In the genomic region with DNA sequence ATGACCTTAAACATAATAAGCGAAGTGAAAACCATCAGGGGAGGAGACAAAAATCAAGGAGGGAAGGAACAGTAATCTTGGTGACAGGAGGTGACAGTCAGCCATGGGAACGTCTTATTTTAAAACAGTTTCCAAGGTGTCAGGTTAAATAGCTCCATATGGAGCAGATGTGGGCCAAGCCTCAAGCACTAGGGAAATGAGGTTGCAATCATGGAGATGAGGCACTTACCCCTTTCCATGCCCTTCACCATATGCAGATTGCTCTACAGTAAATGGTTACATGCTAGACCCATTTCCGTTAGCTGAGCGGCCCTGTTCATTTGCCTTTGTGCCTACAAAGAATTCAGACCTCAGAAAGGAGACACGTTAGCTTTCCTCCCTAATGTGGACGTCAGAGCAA, we compare ENCODE assay signal across 18 mouse cellular contexts.
DNase-seq lines count a peak whose midpoint lies in the region; ATAC-seq lines count a peak whose summit lies in the region.
"Had no signal": no experiment of that assay in that cellular context is flagged by ENCODE, and none has a peak within 500 bp of the region (broad histone marks: within the 10 kb centered on the region; RNA-seq: fewer than 3 reads in every experiment).

No protein-coding gene starts in this region.

- no peaks in the 10 kb centered on the region for H3K9me3 ChIP-seq in forebrain, embryonic 14.5 days (replicated peaks; ENCODE audit: control insufficient read depth, low read length)
- H3K9me3 ChIP-seq in forebrain, embryonic 10.5 days = no peaks in the 10 kb centered on the region
- no peaks in the 10 kb centered on the region for H3K9me3 ChIP-seq in embryonic facial prominence, embryonic 10.5 days
- no peaks in the 10 kb centered on the region for H3K9me3 ChIP-seq in kidney, embryonic 14.5 days (ENCODE audit: control insufficient read depth, low read length)
- H3K9me3 ChIP-seq: heart, embryonic 13.5 days had no signal

- H3K36me3 ChIP-seq in forebrain, embryonic 14.5 days (ENCODE audit: control insufficient read depth, insufficient read depth, low read length) = no peaks in the 10 kb centered on the region
- no peaks in the 10 kb centered on the region for H3K36me3 ChIP-seq in forebrain, embryonic 10.5 days (replicated peaks)
- H3K36me3 ChIP-seq in embryonic facial prominence, embryonic 10.5 days (replicated peaks) = no peaks in the 10 kb centered on the region
- H3K36me3 ChIP-seq in kidney, embryonic 14.5 days (ENCODE audit: control insufficient read depth, insufficient read depth, low read length) = no peaks in the 10 kb centered on the region
- H3K36me3 ChIP-seq: heart, embryonic 13.5 days had no signal

- no peaks in the 10 kb centered on the region for H3K27me3 ChIP-seq in forebrain, embryonic 14.5 days (replicated peaks; ENCODE audit: control insufficient read depth, insufficient read depth, low read length)
- no peaks in the 10 kb centered on the region for H3K27me3 ChIP-seq in forebrain, embryonic 10.5 days (ENCODE audit: poor library complexity, severe bottlenecking)
- no peaks in the 10 kb centered on the region for H3K27me3 ChIP-seq in embryonic facial prominence, embryonic 10.5 days (replicated peaks; ENCODE audit: low read depth, poor library complexity, severe bottlenecking)
- no peaks in the 10 kb centered on the region for H3K27me3 ChIP-seq in kidney, embryonic 14.5 days (ENCODE audit: control insufficient read depth, insufficient read depth, low read length)
- H3K27me3 ChIP-seq: heart, embryonic 13.5 days had no signal

- no peak overlapping the region for H3K9ac ChIP-seq in forebrain, embryonic 14.5 days (ENCODE audit: low read length)
- no peak overlapping the region for H3K9ac ChIP-seq in kidney, embryonic 14.5 days (ENCODE audit: low read depth, low read length)
- H3K9ac ChIP-seq: heart, embryonic 13.5 days had no signal

- 57% methylated on average over 6 of the region's 6 CpGs for WGBS in forebrain, embryonic 14.5 days
- 85% methylated on average over 6 of the region's 6 CpGs for WGBS in forebrain, embryonic 10.5 days
- WGBS in embryonic facial prominence, embryonic 10.5 days = 66% methylated on average over 6 of the region's 6 CpGs
- WGBS in kidney, embryonic 14.5 days = 70% methylated on average over 6 of the region's 6 CpGs

- H3K4me3 ChIP-seq in forebrain, embryonic 14.5 days (ENCODE audit: low read depth, low read length) = no peak overlapping the region
- H3K4me3 ChIP-seq in forebrain, embryonic 10.5 days = no peak overlapping the region
- no peak overlapping the region for H3K4me3 ChIP-seq in embryonic facial prominence, embryonic 10.5 days
- no peak overlapping the region for H3K4me3 ChIP-seq in kidney, embryonic 14.5 days (ENCODE audit: low read length)
- H3K4me3 ChIP-seq: heart, embryonic 13.5 days had no signal

- no peak overlapping the region for H3K4me2 ChIP-seq in forebrain, embryonic 14.5 days (ENCODE audit: low read length)
- H3K4me2 ChIP-seq in kidney, embryonic 14.5 days (replicated peaks; ENCODE audit: low read depth, low read length) = no peak overlapping the region
- H3K4me2 ChIP-seq: heart, embryonic 13.5 days had no signal

- H3K4me1 ChIP-seq in forebrain, embryonic 14.5 days (ENCODE audit: control insufficient read depth, insufficient read depth, low read length) = 0 out of 2 replicates have a peak, but pooled peaks cover 2% of the 10 kb centered on the region
- H3K4me1 ChIP-seq in forebrain, embryonic 10.5 days = no peaks in the 10 kb centered on the region
- no peaks in the 10 kb centered on the region for H3K4me1 ChIP-seq in embryonic facial prominence, embryonic 10.5 days
- H3K4me1 ChIP-seq in kidney, embryonic 14.5 days (ENCODE audit: control insufficient read depth, insufficient read depth, low read length) = no peaks in the 10 kb centered on the region
- H3K4me1 ChIP-seq: heart, embryonic 13.5 days had no signal

- ATAC-seq in forebrain, embryonic 14.5 days = peak; percentile 83
- no peak for ATAC-seq in kidney, embryonic 14.5 days (ENCODE audit: low FRiP score, low TSS enrichment)
- ATAC-seq: hindbrain, embryonic 16.5 days; inflammation-experienced regulatory T-cells, adult 6 months; intestine, postnatal 0 days had no signal

- DNase-seq in forebrain, embryonic 14.5 days (ENCODE audit: low spot score) = peak; percentile 74
- no peak for DNase-seq in forebrain, embryonic 10.5 days (ENCODE audit: extremely low spot score, low spot score)
- DNase-seq in ZHBTc4 (ENCODE audit: low read depth, low spot score) = peak; percentile 21
- DNase-seq in embryonic facial prominence, embryonic 10.5 days (ENCODE audit: low spot score) = peak; percentile 29
- no peak for DNase-seq in lung, adult 18-20 months
- DNase-seq: adrenal gland, postnatal 10 days; cerebellum, adult 11-12 months; cerebellum, adult 9-10 months; cerebellum, postnatal 25 days; gastrocnemius, postnatal 36 days; heart, adult 11 months; heart, postnatal 36 days; kidney, adult 8-10 months had no signal

- H3K27ac ChIP-seq in forebrain, embryonic 14.5 days (ENCODE audit: low read depth, low read length) = peak overlapping the region; percentile 46; the same call in 1 of the 2 replicates
- no peak overlapping the region for H3K27ac ChIP-seq in forebrain, embryonic 10.5 days
- no peak overlapping the region for H3K27ac ChIP-seq in embryonic facial prominence, embryonic 10.5 days (replicated peaks)
- no peak overlapping the region for H3K27ac ChIP-seq in kidney, embryonic 14.5 days (ENCODE audit: low read depth, low read length)
- H3K27ac ChIP-seq: heart, embryonic 13.5 days had no signal

Comparison
In these comparisons a context has a peak if more than half of its experiments do, and no peak if none do; other contexts are left out.
1. DNase-seq: peak in forebrain, embryonic 14.5 days (single experiment), ZHBTc4 (single experiment) and embryonic facial prominence, embryonic 10.5 days (single experiment); none in forebrain, embryonic 10.5 days (single experiment) and lung, adult 18-20 months (0 of 2).